Mouse (Mus musculus) forelimb bud, embryonic 11.5 days (tissue): ENCODE data around the gene Pkn3.
"Not testable (repeated sequence)": the region's sequence is repeated elsewhere in the genome, so short reads cannot be mapped to it uniquely, and the experiment has no call there.

Source experiments
- DNase-seq: peaks from one replicate; pipeline ENCODE4 v3.0.0-alpha.2; 2012; ENCODE audit warnings: low read depth, low spot score

Gene Pkn3

GRCm38 (mm10) chr2:30095882-30096527 lies 18.5 kb downstream of the Pkn3 start:
- peak; percentile 45 for DNase-seq

- DNase-seq = no peak
Measured at GRCm38 (mm10) chr2:30100214-30100613, 22.7 kb downstream of the Pkn3 start.

GRCm38 (mm10) chr2:30106364-30106763 lies 28.9 kb downstream of the Pkn3 start:
- peak; percentile 31 for DNase-seq

- no peak for DNase-seq
Measured at GRCm38 (mm10) chr2:30107646-30108045, 30.2 kb downstream of the Pkn3 start.

- DNase-seq = no peak
Measured at GRCm38 (mm10) chr2:30108260-30108659, 30.8 kb downstream of the Pkn3 start.

DNA sequence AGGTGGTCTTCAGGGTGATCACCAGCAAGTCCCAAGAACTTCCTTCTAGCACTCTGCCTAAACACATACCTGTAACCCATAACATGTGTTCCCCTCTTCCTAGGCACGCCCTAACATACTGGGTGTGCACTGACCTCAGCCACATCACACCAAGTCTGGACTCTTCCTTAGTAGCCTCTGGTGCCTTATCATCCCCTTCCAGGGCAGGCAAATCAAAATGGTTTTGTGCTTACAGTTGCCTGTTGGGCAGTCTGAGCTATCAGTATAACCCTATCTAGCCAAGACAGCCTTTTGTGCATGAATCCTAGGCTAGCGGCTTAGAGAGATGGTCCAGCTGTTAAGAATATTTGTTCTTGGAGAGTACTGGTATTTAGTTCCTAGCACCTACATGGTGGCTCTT lies 34.0 kb downstream of the Pkn3 start:
- no peak for DNase-seq

DNA sequence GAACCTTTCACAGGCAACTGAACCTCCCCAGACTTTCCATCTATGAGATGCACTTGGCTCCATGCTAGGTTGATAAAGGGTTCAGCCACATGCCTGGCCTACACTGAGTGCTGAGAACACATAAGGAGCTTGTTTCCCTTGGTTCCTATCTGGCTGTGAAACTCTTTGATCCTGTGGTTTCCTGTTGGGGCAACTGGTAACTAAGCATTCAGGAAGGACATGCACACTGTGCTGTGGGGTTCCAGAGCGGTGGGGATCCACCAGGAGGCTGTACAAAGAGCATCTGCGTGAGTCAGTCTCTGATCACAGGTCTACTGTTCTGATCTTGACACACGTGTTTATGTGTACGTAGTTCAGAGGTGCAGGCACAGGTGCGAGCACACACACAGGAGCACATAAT lies 35.1 kb downstream of the Pkn3 start:
- DNase-seq = no peak

- DNase-seq = no peak
Measured at GRCm38 (mm10) chr2:30119641-30120051, 42.2 kb downstream of the Pkn3 start.

DNA sequence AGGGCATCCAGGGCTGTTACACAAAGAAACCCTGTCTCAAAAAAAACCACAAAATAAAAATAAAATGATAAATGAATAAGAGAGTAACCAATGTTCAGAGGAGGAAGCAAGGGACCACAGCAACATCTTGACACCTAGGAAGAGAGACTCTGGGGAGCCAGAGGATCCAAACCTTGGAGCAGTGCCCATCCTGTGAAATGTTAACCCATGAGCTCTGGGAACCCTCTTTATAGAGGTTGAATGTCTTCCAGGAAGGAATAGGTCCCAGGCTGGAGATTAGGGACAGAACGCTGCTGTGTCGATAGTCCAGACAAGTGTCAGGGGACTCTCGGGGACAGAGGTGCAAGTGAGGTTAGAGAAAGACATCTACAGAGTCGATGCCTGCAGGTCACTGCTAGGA lies 42.8 kb downstream of the Pkn3 start:
- no peak for DNase-seq

DNA sequence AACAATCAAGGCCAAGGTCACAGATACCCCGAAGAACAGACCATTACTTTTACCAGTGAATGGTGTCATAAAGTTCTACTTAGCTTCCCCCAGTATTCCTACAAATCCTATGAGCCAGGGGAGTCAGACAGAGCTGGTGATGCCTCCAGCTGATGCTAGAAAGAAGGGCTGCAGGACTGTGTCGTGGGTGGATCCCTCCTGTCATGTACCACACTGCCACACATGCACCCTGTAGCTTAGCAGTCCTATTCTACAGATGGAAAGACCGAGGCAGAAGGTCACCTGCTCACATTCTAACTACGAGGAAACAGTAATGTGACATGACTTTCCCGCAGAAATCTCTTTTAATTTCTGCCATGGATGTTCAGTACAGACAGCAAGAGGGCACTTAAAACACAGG lies 45.3 kb downstream of the Pkn3 start:
- DNase-seq = no peak

- peak; percentile 12 for DNase-seq
Measured at GRCm38 (mm10) chr2:30123729-30124471, 46.4 kb downstream of the Pkn3 start.

- DNase-seq = peak; percentile 84
Measured at GRCm38 (mm10) chr2:30124472-30125274, 47.2 kb downstream of the Pkn3 start, which contains the start of gene Zer1. Gene Zer1 (minus strand): TSS chr2:30124585.

DNA sequence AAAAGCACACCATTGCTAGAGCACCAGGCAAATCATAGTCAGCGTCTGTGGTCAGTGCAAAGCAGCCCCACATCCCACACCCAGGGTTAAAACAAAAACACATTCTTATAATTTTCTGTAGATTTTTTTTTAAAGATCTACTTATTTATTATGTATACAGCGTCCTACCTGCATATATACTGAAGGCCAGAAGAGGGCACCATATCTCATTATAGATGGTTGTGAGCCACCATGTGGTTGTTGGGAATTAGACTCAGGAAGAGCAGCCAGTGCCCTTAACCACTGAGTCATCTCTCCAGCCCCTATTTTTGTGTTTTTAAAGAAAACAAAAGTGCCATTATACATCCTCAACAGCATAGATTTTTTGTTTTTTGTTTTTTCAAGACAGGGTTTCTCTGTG lies 51.3 kb downstream of the Pkn3 start:
- DNase-seq = peak; percentile 48

DNA sequence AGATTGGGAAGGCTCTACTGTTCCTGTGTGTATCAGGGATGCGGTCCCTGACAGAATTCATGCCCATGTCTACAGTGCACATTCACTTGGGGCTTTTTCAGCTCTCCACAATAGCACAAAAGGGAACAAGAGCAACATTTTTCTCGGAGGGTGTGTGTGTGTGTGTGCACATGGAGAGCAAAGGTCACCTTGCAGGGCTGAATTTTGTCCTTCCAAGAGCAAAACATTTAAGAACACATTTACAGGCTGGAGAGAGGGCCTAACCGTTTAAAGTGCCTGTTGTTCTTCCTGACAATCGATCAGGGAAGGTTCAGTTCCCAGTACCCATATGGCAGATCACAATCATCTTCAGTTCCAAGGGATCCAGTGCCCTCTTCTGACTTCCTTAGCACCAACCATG lies 52.7 kb downstream of the Pkn3 start:
- no peak for DNase-seq

- DNase-seq = not testable (repeated sequence)
Measured at GRCm38 (mm10) chr2:30131240-30131639, 53.8 kb downstream of the Pkn3 start.

DNA sequence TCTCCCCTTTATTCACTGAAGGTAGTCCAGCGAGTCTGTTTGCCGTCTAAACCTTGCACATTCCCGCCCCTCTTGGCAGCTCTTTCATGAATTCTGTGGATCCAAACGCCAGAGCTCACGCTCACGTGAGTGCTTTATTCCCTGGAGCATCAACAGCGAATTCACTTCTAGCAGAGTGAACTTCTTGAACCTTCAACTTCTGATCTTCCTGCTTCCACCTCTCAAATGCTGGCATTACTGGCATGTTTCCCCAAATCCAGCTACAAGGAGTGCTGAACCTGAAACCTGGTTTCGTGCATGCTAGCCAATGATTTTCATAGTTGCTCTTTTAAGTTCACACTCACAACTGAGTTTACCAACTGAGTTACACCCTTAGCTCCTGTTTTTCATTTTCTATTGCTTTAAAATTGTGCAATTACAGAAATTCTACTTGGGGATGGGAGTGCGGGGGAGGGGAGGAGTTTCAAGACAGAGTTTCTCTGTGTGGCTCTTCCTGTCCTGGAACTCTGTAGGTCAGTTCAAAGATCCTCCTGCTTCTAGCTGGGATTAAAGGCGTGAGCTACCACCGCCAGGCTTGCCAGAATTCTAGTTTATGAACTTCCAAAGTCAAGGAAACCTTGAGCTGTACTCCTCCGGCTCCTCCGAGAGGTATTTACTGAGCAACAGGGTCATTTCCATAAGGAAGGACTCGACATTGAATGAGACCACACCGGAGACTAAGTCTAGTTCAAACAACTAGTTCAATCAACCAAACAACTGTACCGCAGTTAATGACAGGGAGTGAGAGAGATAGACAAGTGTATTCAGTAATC lies 55.5 kb downstream of the Pkn3 start:
- no peak for DNase-seq

GRCm38 (mm10) chr2:30133613-30134377 lies 56.3 kb downstream of the Pkn3 start, which contains the start of gene Tbc1d13:
Gene Tbc1d13 (plus strand): TSS chr2:30133746.
- DNase-seq = peak; percentile 89

- no peak for DNase-seq
Measured at GRCm38 (mm10) chr2:30134378-30134711, 56.9 kb downstream of the Pkn3 start.

GRCm38 (mm10) chr2:30134928-30135620 lies 57.6 kb downstream of the Pkn3 start:
- DNase-seq = no peak

- no peak for DNase-seq
Measured at GRCm38 (mm10) chr2:30136458-30136857, 59.0 kb downstream of the Pkn3 start.
